Mouse (Mus musculus): ENCODE data around the gene Ntrk2.
A peak's percentile ranks its signal among the peaks of the same experiment; 100 is the strongest.

Gene Ntrk2

DNA sequence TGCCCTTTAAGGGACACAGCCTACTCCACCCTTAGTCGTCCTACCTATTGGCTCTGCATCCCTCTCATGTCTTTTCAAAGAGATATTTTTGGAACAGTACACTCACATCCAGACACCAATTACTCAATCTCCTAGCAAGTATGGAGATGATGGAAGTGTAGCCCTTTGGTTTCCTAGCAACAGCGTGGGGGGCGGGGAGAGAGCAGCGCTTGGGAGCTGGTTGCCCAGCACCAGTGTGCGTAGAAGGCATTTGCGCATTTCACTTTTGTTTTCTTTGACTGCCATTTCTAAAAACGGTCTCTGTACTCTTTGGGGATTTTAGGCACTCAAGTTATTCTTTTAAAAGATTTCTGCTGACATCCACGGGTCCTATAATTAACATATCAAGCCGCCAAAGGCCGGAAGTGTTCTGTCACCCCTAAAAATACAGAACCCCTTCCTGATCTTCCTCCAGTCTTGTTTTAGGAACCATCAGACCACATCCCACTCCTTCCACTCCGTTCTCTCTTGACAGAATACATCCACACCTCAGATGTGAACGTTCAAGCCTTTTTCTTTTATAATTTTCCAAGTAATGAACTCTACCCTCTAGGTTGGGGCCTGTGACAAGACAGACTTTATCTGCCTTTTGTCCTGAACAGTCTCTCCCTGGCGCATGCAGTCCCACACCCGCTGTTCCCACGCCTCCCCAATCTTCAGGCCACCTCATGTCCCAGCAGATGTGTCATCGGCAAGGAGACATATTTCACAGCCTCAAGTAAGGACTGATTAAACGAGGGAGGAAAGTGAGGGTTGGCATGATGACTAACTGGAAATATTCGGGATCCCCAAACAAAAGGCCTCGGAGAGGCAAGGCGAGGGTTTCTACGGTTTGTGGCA is 339.5 kb downstream of the Ntrk2 start:
- DNase-seq = peak; percentile 96

DNA sequence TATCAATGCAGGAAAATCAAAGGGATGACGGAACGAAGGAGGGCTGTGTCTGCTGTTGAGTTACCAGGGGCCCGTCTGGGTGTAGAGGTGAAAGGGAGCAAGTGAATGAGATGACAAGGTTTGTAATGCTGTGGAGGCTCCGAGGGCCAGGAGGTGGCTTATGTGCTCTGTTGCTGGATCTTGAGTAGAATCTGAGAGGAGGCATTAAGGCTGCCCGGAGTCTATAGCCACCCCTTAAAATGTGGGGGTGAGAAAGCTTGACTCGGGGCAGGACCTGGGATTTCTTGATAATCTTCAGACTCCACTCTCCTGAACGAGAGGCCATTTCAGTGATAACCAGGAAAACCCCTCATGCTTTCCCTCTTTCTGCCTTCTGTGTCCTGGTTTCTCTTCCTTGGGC is 340.2 kb downstream of the Ntrk2 start:
- DNase-seq = no peak

DNA sequence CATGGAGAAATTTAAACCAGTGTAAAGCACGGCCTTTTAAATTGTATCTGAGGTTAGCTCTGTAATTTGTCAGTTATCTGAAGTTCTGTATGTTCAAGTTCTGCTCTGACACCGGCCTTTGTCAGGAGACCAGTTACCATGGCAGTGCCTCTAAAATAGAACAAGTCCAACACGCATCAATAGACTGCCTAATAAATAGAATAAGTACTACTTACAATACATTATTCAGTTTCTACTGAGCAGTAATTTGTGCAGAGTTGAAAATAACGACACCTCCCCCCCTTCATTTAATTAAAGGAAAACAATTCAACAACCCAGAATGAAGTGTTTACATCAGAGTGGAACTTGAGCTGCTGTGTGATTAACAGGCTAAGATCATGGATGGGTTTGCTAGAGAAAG is 341.6 kb downstream of the Ntrk2 start:
- no peak for DNase-seq

DNA sequence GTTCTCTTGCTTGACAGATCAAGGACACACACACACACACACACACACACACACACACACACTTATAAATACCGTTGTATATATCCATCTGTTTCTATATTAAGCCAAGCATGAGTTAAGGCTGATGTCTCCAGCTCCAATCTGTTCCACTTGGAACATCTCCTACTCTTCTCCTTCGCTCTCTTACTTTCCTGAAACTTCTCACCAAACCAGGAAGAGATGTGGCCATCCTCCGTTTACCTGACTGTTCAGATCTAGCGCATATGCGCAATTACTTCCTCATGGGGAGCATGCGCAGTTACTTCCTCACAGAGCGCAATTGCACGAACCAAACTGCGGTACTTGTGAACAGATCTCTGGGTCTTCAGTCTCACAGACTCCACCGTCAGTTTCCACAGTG is 342.4 kb downstream of the Ntrk2 start:
- no peak for DNase-seq

DNA sequence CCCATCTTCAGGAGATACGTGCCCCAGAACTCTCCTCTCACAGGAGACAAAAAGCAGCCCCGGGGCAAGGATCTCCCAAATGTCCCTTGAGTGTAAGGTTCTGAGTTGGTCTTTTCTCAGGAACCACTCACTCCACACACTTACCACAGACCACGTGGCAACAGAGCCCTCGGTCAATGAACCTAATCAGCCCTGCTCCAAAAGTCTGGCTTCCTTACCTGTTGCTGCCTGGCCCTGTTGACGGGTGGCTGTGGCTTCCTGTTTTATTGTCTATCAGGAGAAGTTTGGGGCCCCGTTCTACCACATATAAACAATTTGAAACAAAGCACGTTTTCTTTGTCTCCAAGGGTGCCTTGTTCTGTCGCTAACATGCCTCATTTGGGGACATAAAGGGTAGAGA is 357.6 kb downstream of the Ntrk2 start:
- DNase-seq = no peak

DNA sequence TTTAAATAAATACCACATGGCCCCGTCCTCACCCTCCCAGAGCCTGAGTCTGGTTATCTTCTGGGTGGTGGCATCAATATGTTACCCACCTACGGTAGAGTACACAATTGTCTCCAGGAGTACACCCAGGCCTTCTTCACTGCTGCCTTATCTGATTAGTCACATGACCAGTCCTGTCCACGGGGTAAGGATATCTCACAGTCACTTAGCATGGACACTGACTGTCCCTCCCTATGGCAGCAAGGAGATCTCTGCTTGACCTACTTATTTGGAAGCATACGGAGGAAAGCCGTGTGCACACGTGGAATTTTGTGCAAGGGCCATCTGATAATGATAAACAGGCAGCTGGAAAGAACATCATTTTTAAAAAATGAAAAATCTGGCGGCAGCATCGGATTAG is 367.5 kb downstream of the Ntrk2 start:
- no peak for DNase-seq

DNA sequence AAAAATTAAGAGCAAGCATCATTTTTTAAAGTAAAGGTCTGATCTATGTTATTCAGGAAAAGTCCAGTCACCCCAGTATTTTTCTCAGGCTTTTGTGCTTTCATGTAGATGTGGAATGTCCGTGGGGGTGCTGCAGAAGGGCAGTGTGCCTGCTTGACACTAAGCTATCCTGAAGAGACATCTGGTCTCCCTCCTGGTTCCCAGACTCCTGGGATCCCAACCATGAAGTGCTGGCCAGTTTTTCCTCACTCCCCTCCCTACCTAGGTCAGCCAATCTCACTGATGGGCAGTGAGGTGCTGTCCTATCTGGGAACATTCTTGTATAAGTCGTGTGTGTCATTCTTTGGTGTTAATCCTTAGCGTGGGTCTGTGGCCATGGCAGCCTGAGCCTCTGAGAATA is 369.7 kb downstream of the Ntrk2 start:
- no peak for DNase-seq

DNA sequence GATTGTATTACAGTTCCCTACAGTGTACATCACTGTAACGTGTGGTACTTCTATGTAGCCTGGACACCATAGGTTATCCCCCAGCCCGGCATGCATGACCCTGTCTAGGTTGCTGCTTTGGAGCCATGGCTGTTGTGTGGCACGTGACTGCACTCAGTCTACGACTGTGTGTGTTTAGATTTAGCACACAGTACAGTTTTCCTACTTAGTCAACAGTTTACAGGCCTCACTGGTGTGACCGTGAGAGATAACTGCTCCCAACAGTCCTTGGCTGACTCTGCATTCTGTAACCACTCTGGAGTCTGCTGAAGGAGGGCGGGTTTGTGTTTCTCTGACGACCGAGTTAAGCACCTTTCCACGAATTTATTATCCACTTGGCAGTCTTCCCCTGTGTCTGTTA is 370.1 kb downstream of the Ntrk2 start:
- no peak for DNase-seq

DNA sequence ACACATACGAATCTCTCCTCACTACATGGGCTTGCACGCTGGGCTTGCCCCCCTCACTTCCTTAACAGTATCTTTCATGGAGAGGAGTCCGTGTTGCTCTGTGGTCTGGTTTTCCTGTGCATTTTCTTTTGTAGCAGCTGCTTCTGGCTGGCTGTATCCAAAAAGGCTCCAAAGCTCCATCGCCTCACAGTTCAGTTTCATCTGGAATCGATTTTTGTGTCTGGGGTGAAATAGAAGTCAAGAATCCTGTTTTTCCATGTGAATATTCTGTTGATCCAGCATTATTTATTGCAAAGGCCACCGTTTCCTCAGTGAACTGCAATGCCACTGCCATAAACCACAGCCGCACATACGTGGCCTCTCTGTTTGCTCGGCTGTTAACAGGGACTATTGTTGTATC is 370.6 kb downstream of the Ntrk2 start:
- no peak for DNase-seq

DNA sequence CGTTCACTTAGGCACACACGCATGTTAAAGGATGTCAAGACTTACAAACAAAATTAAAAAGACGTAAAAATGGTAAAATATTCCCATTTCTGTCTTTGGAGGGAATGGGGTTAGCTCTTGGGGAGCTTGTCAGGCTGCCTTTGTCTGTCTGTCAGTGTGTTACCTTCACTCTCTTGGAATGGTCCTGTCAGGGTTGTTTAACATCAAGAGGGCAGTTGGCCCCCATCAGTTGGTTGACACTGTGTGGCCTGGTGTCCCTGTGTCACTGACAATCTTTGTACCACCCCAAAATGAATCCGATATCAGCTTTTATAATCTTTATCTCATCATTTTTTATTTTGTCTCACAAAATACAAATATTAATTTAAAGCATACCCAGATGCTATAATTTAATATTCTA is 373.6 kb downstream of the Ntrk2 start:
- no peak for DNase-seq

DNA sequence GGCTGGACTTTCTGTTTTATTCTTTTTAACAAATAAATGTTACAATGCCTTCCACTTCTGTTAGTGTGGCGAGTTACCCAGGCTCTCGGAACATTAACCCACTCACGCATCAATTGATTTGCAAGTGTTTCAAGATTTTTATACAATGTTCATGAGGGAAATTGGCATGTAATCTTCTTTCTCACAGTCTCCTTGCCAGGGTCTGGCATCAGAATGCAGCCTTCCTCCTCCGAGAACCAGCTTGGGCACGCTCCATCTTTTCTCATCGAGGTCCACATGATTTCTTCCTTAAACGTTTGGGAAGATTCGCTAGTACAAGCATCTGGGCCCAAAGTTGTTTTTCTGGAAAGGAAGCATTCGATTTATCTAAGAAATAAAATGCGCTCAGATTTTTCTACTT is 374.4 kb downstream of the Ntrk2 start:
- DNase-seq = peak; percentile 46

DNA sequence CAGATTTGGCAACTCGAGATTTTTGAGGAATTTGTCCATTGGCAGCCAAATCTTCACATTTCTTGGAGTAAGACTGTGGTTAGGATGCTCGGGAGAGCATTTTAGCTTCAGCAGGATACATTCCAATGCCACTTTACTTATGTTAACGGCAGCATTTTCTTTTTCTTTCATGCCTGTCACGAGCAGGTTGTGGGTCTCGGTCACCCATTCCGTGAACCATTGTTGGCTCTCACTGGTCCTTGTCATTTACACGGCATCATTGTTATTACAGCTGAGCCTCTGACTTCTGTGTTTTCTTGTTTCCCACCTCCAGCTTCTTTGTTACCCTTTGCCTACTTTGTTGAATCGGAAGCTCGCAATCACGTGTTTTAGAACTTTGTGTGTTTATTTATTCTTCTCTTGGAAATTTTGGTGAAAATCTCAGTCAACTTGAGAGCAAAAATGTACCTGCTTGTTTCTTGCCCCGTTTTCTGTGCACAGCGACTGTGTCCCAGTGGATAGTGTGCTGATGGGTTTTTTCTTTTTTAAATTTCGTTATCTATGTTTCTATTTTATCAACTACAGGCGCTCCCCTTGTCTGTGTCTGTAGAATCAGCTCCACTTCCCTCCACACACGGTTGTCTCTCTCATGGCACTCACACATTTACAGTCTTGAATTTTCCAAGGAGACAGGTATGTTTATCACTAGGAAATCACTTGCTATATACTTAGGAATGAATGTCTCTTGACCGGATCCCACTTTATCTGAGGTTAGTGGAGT is 375.0 kb downstream of the Ntrk2 start:
- no peak for DNase-seq

DNA sequence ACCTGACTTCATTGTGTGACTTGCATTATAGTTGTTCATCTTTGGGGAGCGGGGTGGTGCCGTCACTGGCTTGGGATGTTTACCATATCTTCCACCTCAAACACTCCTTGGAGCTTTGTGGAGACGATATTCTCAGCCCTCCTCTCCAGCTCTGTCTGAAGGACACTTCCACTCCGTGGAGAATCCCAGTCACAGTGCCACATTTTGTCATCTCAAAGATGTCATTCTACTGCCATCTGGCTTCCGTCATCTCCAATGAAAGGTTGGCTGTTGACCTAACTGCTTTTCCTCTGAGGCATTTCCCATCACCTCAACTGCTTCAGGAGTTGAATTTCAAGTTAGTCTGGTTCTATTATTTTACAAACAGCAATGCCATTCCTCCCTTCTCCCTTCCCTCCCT is 376.3 kb downstream of the Ntrk2 start:
- DNase-seq = no peak

All from right cerebral cortex, postnatal 4 days (tissue).